17 mouse cellular contexts compared by ENCODE assay signal in the genomic region with DNA sequence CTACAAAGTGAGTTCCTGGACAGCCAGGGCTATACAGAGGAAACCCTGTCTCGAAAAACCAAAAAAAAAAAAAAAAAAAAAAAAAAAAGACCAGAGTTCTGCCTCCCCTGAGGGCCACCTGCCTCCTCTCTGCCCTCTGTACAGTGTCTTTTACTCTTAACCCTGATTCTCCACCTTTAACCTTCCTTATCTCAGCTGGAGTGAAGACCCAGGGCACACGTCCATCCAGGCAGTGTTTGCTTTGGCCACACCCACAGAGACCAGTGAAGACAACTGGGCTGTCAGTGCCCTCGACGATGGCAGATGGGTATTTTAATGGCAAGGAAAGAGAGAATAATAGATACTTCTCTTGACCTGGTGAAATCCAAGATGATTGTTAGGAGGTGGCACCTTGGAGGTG.
"Had no signal": no experiment of that assay in that cellular context is flagged by ENCODE, and none has a peak within 500 bp of the region (broad histone marks: within the 10 kb centered on the region; RNA-seq: fewer than 3 reads in every experiment).

No protein-coding gene starts in this region.

- H3K9ac ChIP-seq: neural tube, embryonic 12.5 days; neural tube, embryonic 13.5 days; neural tube, embryonic 15.5 days; stomach, embryonic 15.5 days had no signal

- H3K27me3 ChIP-seq: stomach, embryonic 15.5 days had no signal

- H3K4me2 ChIP-seq: neural tube, embryonic 12.5 days; neural tube, embryonic 13.5 days; neural tube, embryonic 15.5 days; stomach, embryonic 15.5 days had no signal

- H3K36me3 ChIP-seq: neural tube, embryonic 12.5 days; neural tube, embryonic 13.5 days; neural tube, embryonic 15.5 days; stomach, embryonic 15.5 days had no signal

- H3K9me3 ChIP-seq: neural tube, embryonic 12.5 days; neural tube, embryonic 13.5 days; neural tube, embryonic 15.5 days; stomach, embryonic 15.5 days had no signal

- H3K27ac ChIP-seq: neural tube, embryonic 12.5 days; neural tube, embryonic 13.5 days; neural tube, embryonic 15.5 days; stomach, embryonic 15.5 days; stomach, postnatal 0 days had no signal

- H3K4me3 ChIP-seq: neural tube, embryonic 12.5 days; neural tube, embryonic 13.5 days; neural tube, embryonic 15.5 days; stomach, embryonic 15.5 days had no signal

- DNase-seq: retina, postnatal 1 day; right cerebral cortex, adult 18-20 months; right cerebral cortex, postnatal 14 days; right cerebral cortex, postnatal 25 days; right cerebral cortex, postnatal 4 days; spleen, adult 18-20 months; thymus, adult 18-20 months; thymus, adult 2 months; thymus, postnatal 14 days; thymus, postnatal 25 days; thymus, postnatal 36 days; thymus, postnatal 4 days had no signal
